Mouse (Mus musculus) myocyte (in vitro differentiated cells): ENCODE results near the gene Psmd5. TPM values are rescaled to one million over a fixed set of nuclear protein-coding genes. Genes with fewer than 3 reads are reported as not detected.

Experiments
- H3K27me3 ChIP-seq: one replicate; pipeline ENCODE4 v1.6.1; 2011; ENCODE audit not compliant: control insufficient read depth, insufficient read depth, insufficient read length
- H3K36me3 ChIP-seq: one replicate; pipeline ENCODE4 v1.6.1; 2011; ENCODE audit not compliant: control insufficient read depth, insufficient read depth
- H3K4me2 ChIP-seq: one replicate; pipeline ENCODE4 v1.6.1; 2011; ENCODE audit warnings: low read depth, control low read depth
- H3K4me3 ChIP-seq: one replicate; pipeline ENCODE4 v1.5.1; 2011; ENCODE audit warnings: mild to moderate bottlenecking, control low read depth, moderate library complexity
- H3K79me2 ChIP-seq: one replicate; pipeline ENCODE4 v1.6.1; 2011; ENCODE audit not compliant: control insufficient read depth, insufficient read depth
- H3ac ChIP-seq: one replicate; pipeline ENCODE4 v1.6.1; 2011; ENCODE audit not compliant: control insufficient read depth, insufficient read length
- CEBPB ChIP-seq: IDR thresholded peaks from 2 replicates; pipeline ENCODE4 v1.6.1; 2011; ENCODE audit warnings: mild to moderate bottlenecking, moderate library complexity; ENCODE audit not compliant: poor library complexity, insufficient read depth, severe bottlenecking
- E2F4 ChIP-seq: IDR thresholded peaks from one replicate; pipeline ENCODE4 v1.6.1; 2011; ENCODE audit warnings: mild to moderate bottlenecking, control low read depth, moderate library complexity; ENCODE audit not compliant: insufficient read depth
- MAX ChIP-seq: IDR thresholded peaks from one replicate; pipeline ENCODE4 v1.6.1; 2011; ENCODE audit warnings: low read depth, mild to moderate bottlenecking, control low read depth
- MYOD1 ChIP-seq, 3 experiments: IDR thresholded peaks; one replicate each; pipeline ENCODE4 v1.6.1; 2011; ENCODE audit warnings: control low read depth in 2 of 3, low read depth in 2 of 3, mild to moderate bottlenecking in 2 of 3, moderate library complexity in 1 of 3; ENCODE audit not compliant: insufficient read length in 2 of 3, control insufficient read depth in 1 of 3
- MYOG ChIP-seq, 3 experiments: IDR thresholded peaks; one replicate each; pipeline ENCODE4 v1.6.1; 2011; ENCODE audit warnings: control low read depth in 2 of 3, low read depth in 2 of 3, mild to moderate bottlenecking in 2 of 3; ENCODE audit not compliant: insufficient read length in 2 of 3, control insufficient read depth in 1 of 3, insufficient read depth in 1 of 3
- POLR2A ChIP-seq: IDR thresholded peaks from one replicate; pipeline ENCODE4 v1.6.1; 2011; ENCODE audit warnings: low read depth, mild to moderate bottlenecking, control low read depth, moderate library complexity; ENCODE audit not compliant: insufficient read length
- POLR2AphosphoS2 ChIP-seq: IDR thresholded peaks from one replicate; pipeline ENCODE4 v1.6.1; 2011; ENCODE audit warnings: low read depth, control low read depth; ENCODE audit not compliant: insufficient read length
- REST ChIP-seq: IDR thresholded peaks from one replicate; pipeline ENCODE4 v1.6.1; 2011; ENCODE audit warnings: mild to moderate bottlenecking, control low read depth, moderate library complexity; ENCODE audit not compliant: insufficient read depth, insufficient read length
- SRF ChIP-seq: IDR thresholded peaks from one replicate; pipeline ENCODE4 v1.6.1; 2011; ENCODE audit warnings: low read depth; ENCODE audit not compliant: control insufficient read depth, insufficient read length
- TCF12 ChIP-seq: IDR thresholded peaks from one replicate; pipeline ENCODE4 v1.6.1; 2011; ENCODE audit warnings: mild to moderate bottlenecking, control low read depth; ENCODE audit not compliant: poor library complexity, insufficient read depth, severe bottlenecking
- TCF3 ChIP-seq: IDR thresholded peaks from one replicate; pipeline ENCODE4 v1.6.1; 2011; ENCODE audit warnings: low read depth, control low read depth; ENCODE audit not compliant: insufficient read length
- USF1 ChIP-seq: IDR thresholded peaks from one replicate; pipeline ENCODE4 v1.6.1; 2011; ENCODE audit warnings: low read depth, mild to moderate bottlenecking, control low read depth, moderate library complexity
- polyA plus RNA-seq: library from polyadenylated mRNA; unstranded; fragments of >200 nt; fragmentation: generic; extraction: Trizol; gene quantifications from one replicate; pipeline ENCODE4 v1.2.1, GENCODE M21; 2012; ENCODE audit warnings: missing spikeins

Gene Psmd5
- polyA plus RNA-seq: 27.2 TPM

DNA sequence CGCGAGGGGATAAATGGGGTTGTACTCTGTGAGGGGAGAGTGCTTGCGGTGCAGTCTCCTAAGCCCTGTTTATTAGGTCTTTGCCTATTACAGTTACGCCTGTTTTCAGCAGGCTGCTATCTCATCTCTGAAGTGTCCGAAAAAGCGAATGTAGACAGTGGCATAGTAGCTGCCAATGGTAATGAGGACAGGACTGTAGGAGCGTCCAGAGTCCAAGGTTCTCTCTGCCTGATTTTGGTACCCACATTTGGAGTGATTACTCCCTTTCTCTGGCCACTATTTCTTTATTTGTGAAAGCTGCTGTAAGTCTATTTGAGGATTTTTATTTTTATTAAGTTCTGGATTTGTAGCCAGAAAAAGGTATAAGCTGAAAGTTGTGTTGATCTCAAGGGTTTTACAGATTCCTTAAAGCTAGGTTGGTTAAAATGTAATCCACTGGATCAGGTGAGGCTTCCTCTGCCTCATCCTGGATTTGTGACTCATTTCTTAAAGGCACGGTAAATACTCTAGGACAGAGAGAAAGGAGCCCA is at the start of gene Psmd5:
TSS of gene Psmd5 (minus strand) at position 153 of the 530 bp plus-strand sequence.
- Histone ChIP-seq H3K4me3 (no peak within 1 kb of the TSS), H3K4me2 (peak within 1 kb of the TSS; percentile 32), H3K79me2 (peaks cover 13% of the 10 kb centered on the region), H3K27me3 (peaks cover 35% of the 10 kb centered on the region), H3K36me3 (no peaks in the 10 kb centered on the region), H3ac (no peak within 1 kb of the TSS)
- TF ChIP-seq CEBPB: no peak
- TF ChIP-seq REST: no peak
- no peak for TF ChIP-seq TCF3
- TF ChIP-seq USF1: no peak
- no peak for TF ChIP-seq TCF12
- no peak for TF ChIP-seq MAX

DNA sequence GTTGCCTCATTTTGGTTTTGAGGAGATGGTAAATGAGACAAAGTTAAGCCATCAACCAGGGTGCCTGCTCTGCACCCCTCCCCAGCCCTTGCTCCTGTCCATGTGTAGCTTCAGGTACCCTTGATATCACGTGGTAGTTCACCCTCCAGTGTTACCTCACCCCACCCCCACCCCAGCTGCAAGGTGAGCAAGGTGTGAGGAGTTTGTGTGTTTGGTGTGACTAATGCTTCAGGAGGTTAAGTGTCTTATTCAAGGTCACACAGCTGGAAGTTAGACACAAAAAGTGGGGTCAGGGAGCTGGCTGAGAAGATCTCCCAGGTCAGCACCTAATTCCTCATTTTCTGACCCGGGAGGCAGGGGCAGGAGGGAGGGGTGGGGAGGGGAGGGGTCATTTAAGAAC is 48.0 kb upstream of the Psmd5 start:
- Histone ChIP-seq H3ac (no peak overlapping the region), H3K27me3 (no peaks in the 10 kb centered on the region), H3K79me2 (no peaks in the 10 kb centered on the region), H3K36me3 (no peaks in the 10 kb centered on the region), H3K4me2 (no peak overlapping the region), H3K4me3 (no peak overlapping the region)
- TF ChIP-seq TCF12 (no peak), CEBPB (no peak), MAX (no peak), MYOD1 (IDR thresholded peaks at IDR 0.05; ENCODE audit: control insufficient read depth in 1 of 3, insufficient read length in 2 of 3, low read depth in 2 of 3) (no peak), USF1 (no peak), E2F4 (no peak)

DNA sequence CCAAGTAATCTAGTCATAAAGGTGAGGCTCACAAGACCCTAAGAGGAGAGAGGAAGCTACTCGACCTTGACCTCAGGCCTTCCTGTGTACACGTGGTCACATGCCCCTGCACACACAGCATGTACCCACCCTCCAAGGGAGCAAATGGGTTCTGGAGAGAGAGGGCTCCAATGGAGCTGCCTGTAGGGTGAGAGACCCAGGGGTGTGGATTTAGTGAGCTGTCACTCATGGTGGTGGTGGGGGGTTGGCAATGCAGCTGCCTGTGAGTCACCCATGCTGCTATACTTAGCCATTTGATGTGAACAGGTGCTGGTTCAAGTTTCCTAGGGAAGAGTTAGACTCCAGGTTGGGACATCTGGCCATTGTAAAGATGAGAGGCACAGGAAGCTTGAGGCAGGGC is 45.4 kb upstream of the Psmd5 start:
- TF ChIP-seq TCF12: peak; percentile 86
- TF ChIP-seq E2F4: no peak
- no peak for TF ChIP-seq MAX
- no peak for TF ChIP-seq POLR2A
- peak; percentile 57 for TF ChIP-seq TCF3
- peak; percentile 54 for TF ChIP-seq USF1
- no peak for TF ChIP-seq REST
- TF ChIP-seq MYOD1 (IDR thresholded peaks at IDR 0.05; ENCODE audit: control insufficient read depth in 1 of 3, insufficient read length in 2 of 3, low read depth in 2 of 3): peak; percentile 74 to 96 (median 86)
- no peak for TF ChIP-seq SRF
- no peak for TF ChIP-seq POLR2AphosphoS2
- TF ChIP-seq CEBPB: no peak
- TF ChIP-seq MYOG (IDR thresholded peaks at IDR 0.05; ENCODE audit: control insufficient read depth in 1 of 3, insufficient read depth in 1 of 3, insufficient read length in 2 of 3, low read depth in 2 of 3): peak; percentile 83 to 94 (median 89)
- H3K27me3 ChIP-seq: no peaks in the 10 kb centered on the region
- H3ac ChIP-seq: no peak overlapping the region

DNA sequence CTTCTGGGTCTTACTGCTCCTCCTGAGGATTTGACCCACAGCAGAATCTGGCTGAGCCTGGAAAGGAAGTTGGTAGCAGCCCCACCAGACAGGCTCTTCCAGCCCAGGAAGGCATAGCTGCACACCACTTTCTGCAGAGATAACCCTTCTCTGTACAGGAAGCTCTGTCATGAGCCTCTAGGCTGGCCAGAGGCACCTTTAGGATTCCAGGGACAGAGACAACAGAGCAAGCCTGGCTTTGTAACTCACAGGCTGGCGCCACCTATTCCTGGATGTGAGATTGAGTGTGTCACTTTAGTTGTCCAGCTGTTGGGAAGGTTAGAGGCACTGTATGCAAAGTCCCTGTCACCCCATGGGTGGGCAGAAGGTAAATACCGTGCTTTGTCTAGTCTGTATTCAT is 40.3 kb upstream of the Psmd5 start:
- no peak overlapping the region for H3K4me2 ChIP-seq
- H3K36me3 ChIP-seq: no peaks in the 10 kb centered on the region
- H3K79me2 ChIP-seq: no peaks in the 10 kb centered on the region
- H3K27me3 ChIP-seq: no peaks in the 10 kb centered on the region
- H3ac ChIP-seq: no peak overlapping the region
- no peak overlapping the region for H3K4me3 ChIP-seq
- TF ChIP-seq MYOG (IDR thresholded peaks at IDR 0.05; ENCODE audit: control insufficient read depth in 1 of 3, insufficient read depth in 1 of 3, insufficient read length in 2 of 3, low read depth in 2 of 3) (no peak), MAX (no peak), POLR2AphosphoS2 (no peak), MYOD1 (IDR thresholded peaks at IDR 0.05; ENCODE audit: control insufficient read depth in 1 of 3, insufficient read length in 2 of 3, low read depth in 2 of 3) (no peak), E2F4 (no peak), SRF (no peak)

More for the DNA sequence above, 45.4 kb upstream of the Psmd5 start:
- Histone ChIP-seq H3K36me3 (no peaks in the 10 kb centered on the region), H3K79me2 (no peaks in the 10 kb centered on the region), H3K4me2 (peak overlapping the region; percentile 26), H3K4me3 (no peak overlapping the region)

DNA sequence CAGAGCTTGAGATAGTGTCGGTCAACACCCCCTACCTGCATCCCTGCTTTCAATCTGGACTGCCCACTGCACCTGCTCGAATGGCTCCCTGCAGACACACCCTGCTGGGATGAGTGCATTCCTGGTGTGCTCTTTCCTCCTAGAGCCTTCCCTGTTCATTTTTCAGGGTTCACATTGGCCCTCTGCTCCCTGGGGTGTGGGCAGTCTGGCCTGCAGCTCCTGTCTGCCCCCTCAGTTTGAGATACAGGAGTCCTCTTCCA is 40.0 kb upstream of the Psmd5 start:
- TF ChIP-seq REST: no peak
- TF ChIP-seq USF1: no peak
- peak in 1 of 3 experiments; percentile 34 for TF ChIP-seq MYOG (IDR thresholded peaks at IDR 0.05; ENCODE audit: control insufficient read depth in 1 of 3, insufficient read depth in 1 of 3, insufficient read length in 2 of 3, low read depth in 2 of 3)
- TF ChIP-seq MYOD1 (IDR thresholded peaks at IDR 0.05; ENCODE audit: control insufficient read depth in 1 of 3, insufficient read length in 2 of 3, low read depth in 2 of 3): peak in 1 of 3 experiments; percentile 24
- Histone ChIP-seq H3K79me2 (no peaks in the 10 kb centered on the region), H3K36me3 (no peaks in the 10 kb centered on the region), H3K4me2 (peak overlapping the region; percentile 75), H3K27me3 (no peaks in the 10 kb centered on the region), H3K4me3 (peak overlapping the region; percentile 39), H3ac (no peak overlapping the region)
